Mouse (Mus musculus) heart, embryonic 13.5 days (tissue): ENCODE data around the gene Ppt2. TPM values are rescaled to one million over a fixed set of nuclear protein-coding genes. Genes with fewer than 3 reads are reported as not detected.
A peak's percentile ranks its signal among the peaks of the same experiment; 100 is the strongest.

Experiments used
- ATAC-seq: fragments of 200-750 bp; cut with Nextera tagmentation; 2 replicates; pipeline ENCODE4 v1.8.0; 2017; ENCODE audit warnings: moderate TSS enrichment; ENCODE audit not compliant: insufficient number of reproducible peaks, low FRiP score, low TSS enrichment; ENCODE audit errors: extremely low read depth
- H3K27ac ChIP-seq: fragments of 300-500 bp; sonication (generic); replicated peaks from 2 replicates; pipeline ENCODE4 v1.5.1; 2015; ENCODE audit warnings: moderate library complexity, mild to moderate bottlenecking, inconsistent platforms
- H3K27me3 ChIP-seq: fragments of 300-500 bp; sonication (generic); replicated peaks from 2 replicates; pipeline ENCODE4 v1.6.1; 2015; ENCODE audit warnings: mild to moderate bottlenecking, inconsistent platforms
- H3K36me3 ChIP-seq: fragments of 300-500 bp; sonication (generic); 2 replicates; pipeline ENCODE4 v1.6.1; 2015; ENCODE audit warnings: mild to moderate bottlenecking, inconsistent platforms
- H3K4me1 ChIP-seq: fragments of 300-500 bp; sonication (generic); 2 replicates; pipeline ENCODE4 v1.6.1; 2015; ENCODE audit warnings: inconsistent platforms
- H3K4me2 ChIP-seq: fragments of 300-500 bp; sonication (generic); 2 replicates; pipeline ENCODE4 v1.6.1; 2015; ENCODE audit warnings: inconsistent platforms, mild to moderate bottlenecking, moderate library complexity
- H3K4me3 ChIP-seq: fragments of 300-500 bp; sonication (generic); 2 replicates; pipeline ENCODE4 v1.5.1; 2015; ENCODE audit warnings: moderate library complexity, mild to moderate bottlenecking, inconsistent platforms
- H3K9ac ChIP-seq: fragments of 300-500 bp; sonication (generic); 2 replicates; pipeline ENCODE4 v1.6.1; 2015; ENCODE audit warnings: inconsistent platforms, mild to moderate bottlenecking, moderate library complexity
- H3K9me3 ChIP-seq: fragments of 300-500 bp; sonication (generic); 2 replicates; pipeline ENCODE4 v1.6.1; 2016; ENCODE audit warnings: inconsistent platforms
- WGBS: fragments of 180-500 bp; shearing (Covaris S2); methylation state at CpG from one replicate; pipeline ENCODE4 v1.1.7; 2015; ENCODE audit warnings: mixed read lengths; 5-methylcytosine and 5-hydroxymethylcytosine counted together
- polyA plus RNA-seq: library from polyadenylated mRNA; unstranded; fragments of >200 nt; fragmentation: Nextera tagmentation; extraction: Ambion mirVana; gene quantifications from 2 replicates; pipeline ENCODE4 v1.2.1, GENCODE M21; 2015

The Ppt2 gene
- polyA plus RNA-seq, 1 experiment from 2014 or later = 27.6 TPM

GRCm38 (mm10) chr17:34655581-34655991 is 27.3 kb upstream of the Ppt2 start:
- WGBS = 19% methylated on average over 4 of the region's 4 CpGs

GRCm38 (mm10) chr17:34655160-34655559 is 26.9 kb upstream of the Ppt2 start:
- peak overlapping the region; percentile 66 for H3K27ac ChIP-seq
- H3K27me3 ChIP-seq = peaks cover 26% of the 10 kb centered on the region
- peaks cover 40% of the 10 kb centered on the region for H3K36me3 ChIP-seq
- ATAC-seq = no peak
- H3K4me3 ChIP-seq = no peak overlapping the region
- H3K4me2 ChIP-seq = no peak overlapping the region
- no peaks in the 10 kb centered on the region for H3K9me3 ChIP-seq
- H3K4me1 ChIP-seq = peaks cover 40% of the 10 kb centered on the region
- peak overlapping the region; percentile 58 for H3K9ac ChIP-seq
- WGBS = 49% methylated on average over 7 of the region's 7 CpGs

More at GRCm38 (mm10) chr17:34655581-34655991, 27.3 kb upstream of the Ppt2 start:
- Histone ChIP-seq H3K36me3 (peaks cover 35% of the 10 kb centered on the region), H3K9ac (peak overlapping the region; percentile 58), H3K4me3 (no peak overlapping the region), H3K4me1 (peaks cover 44% of the 10 kb centered on the region), H3K4me2 (no peak overlapping the region), H3K9me3 (no peaks in the 10 kb centered on the region), H3K27me3 (peaks cover 30% of the 10 kb centered on the region), H3K27ac (peak overlapping the region; percentile 66)
- ATAC-seq = peak; percentile 61; the same call in 1 of the 2 replicates

- Histone ChIP-seq H3K4me1 (peaks cover 33% of the 10 kb centered on the region), H3K27me3 (peaks cover 18% of the 10 kb centered on the region), H3K4me3 (no peak overlapping the region), H3K4me2 (no peak overlapping the region), H3K36me3 (peaks cover 47% of the 10 kb centered on the region), H3K9me3 (no peaks in the 10 kb centered on the region), H3K9ac (0 out of 2 replicates have a peak overlapping the region, but pooled peaks have one; percentile 24), H3K27ac (peak overlapping the region; percentile 66)
- WGBS = 91% methylated on average over 13 of the region's 13 CpGs
- ATAC-seq = no peak
These were observed 26.1 kb upstream of the Ppt2 start for GRCm38 (mm10) chr17:34654392-34654791.

- Histone ChIP-seq H3K9me3 (no peaks in the 10 kb centered on the region), H3K27me3 (peaks cover 13% of the 10 kb centered on the region), H3K36me3 (peaks cover 53% of the 10 kb centered on the region), H3K4me3 (no peak overlapping the region), H3K4me2 (no peak overlapping the region), H3K27ac (no peak overlapping the region), H3K9ac (no peak overlapping the region), H3K4me1 (peaks cover 28% of the 10 kb centered on the region)
- WGBS = 62% methylated on average over 9 of the region's 9 CpGs
- ATAC-seq = no peak
These were observed 25.5 kb upstream of the Ppt2 start for GRCm38 (mm10) chr17:34653746-34654285.

GRCm38 (mm10) chr17:34652985-34653384 is 24.7 kb upstream of the Ppt2 start:
- ATAC-seq = no peak
- no peak overlapping the region for H3K4me3 ChIP-seq
- H3K9me3 ChIP-seq = no peaks in the 10 kb centered on the region
- H3K9ac ChIP-seq = no peak overlapping the region
- H3K36me3 ChIP-seq = peaks cover 58% of the 10 kb centered on the region
- no peak overlapping the region for H3K27ac ChIP-seq
- WGBS = 86% methylated on average over 8 of the region's 8 CpGs
- H3K27me3 ChIP-seq = peaks cover 5% of the 10 kb centered on the region; the same call in 1 of the 2 replicates
- H3K4me2 ChIP-seq = no peak overlapping the region
- peaks cover 33% of the 10 kb centered on the region for H3K4me1 ChIP-seq

GRCm38 (mm10) chr17:34652546-34652945 is 24.2 kb upstream of the Ppt2 start:
- ATAC-seq = no peak
- Histone ChIP-seq H3K4me2 (no peak overlapping the region), H3K27ac (no peak overlapping the region), H3K9me3 (no peaks in the 10 kb centered on the region), H3K4me1 (peaks cover 37% of the 10 kb centered on the region), H3K27me3 (peaks cover 4% of the 10 kb centered on the region; the same call in 1 of the 2 replicates), H3K36me3 (peaks cover 58% of the 10 kb centered on the region), H3K4me3 (no peak overlapping the region), H3K9ac (no peak overlapping the region)
- WGBS = 86% methylated on average over 10 of the region's 10 CpGs

- no peaks in the 10 kb centered on the region for H3K9me3 ChIP-seq
- H3K4me1 ChIP-seq = peaks cover 35% of the 10 kb centered on the region
- no peak overlapping the region for H3K9ac ChIP-seq
- H3K36me3 ChIP-seq = peaks cover 58% of the 10 kb centered on the region
- no peak overlapping the region for H3K4me3 ChIP-seq
- H3K4me2 ChIP-seq = no peak overlapping the region
- 56% methylated on average over 19 of the region's 19 CpGs for WGBS
- ATAC-seq = no peak
- no peaks in the 10 kb centered on the region for H3K27me3 ChIP-seq
- no peak overlapping the region for H3K27ac ChIP-seq
These were observed 23.4 kb upstream of the Ppt2 start for GRCm38 (mm10) chr17:34651507-34652221.

GRCm38 (mm10) chr17:34650781-34651180 is 22.5 kb upstream of the Ppt2 start:
- H3K9ac ChIP-seq = no peak overlapping the region
- H3K9me3 ChIP-seq = no peaks in the 10 kb centered on the region
- no peaks in the 10 kb centered on the region for H3K27me3 ChIP-seq
- H3K36me3 ChIP-seq = peaks cover 58% of the 10 kb centered on the region
- no peak for ATAC-seq
- WGBS = 91% methylated on average over 14 of the region's 14 CpGs
- H3K27ac ChIP-seq = no peak overlapping the region
- H3K4me2 ChIP-seq = no peak overlapping the region
- H3K4me3 ChIP-seq = no peak overlapping the region
- peaks cover 35% of the 10 kb centered on the region for H3K4me1 ChIP-seq

GRCm38 (mm10) chr17:34649106-34649864 is 21.0 kb upstream of the Ppt2 start:
- 85% methylated on average over 18 of the region's 18 CpGs for WGBS
- no peak overlapping the region for H3K4me3 ChIP-seq
- no peak overlapping the region for H3K9ac ChIP-seq
- H3K27ac ChIP-seq = no peak overlapping the region
- H3K4me1 ChIP-seq = peaks cover 29% of the 10 kb centered on the region
- peaks cover 54% of the 10 kb centered on the region for H3K36me3 ChIP-seq
- no peak for ATAC-seq
- no peak overlapping the region for H3K4me2 ChIP-seq
- H3K27me3 ChIP-seq = no peaks in the 10 kb centered on the region
- H3K9me3 ChIP-seq = no peaks in the 10 kb centered on the region

GRCm38 (mm10) chr17:34648141-34648890 is 20.0 kb upstream of the Ppt2 start:
- no peaks in the 10 kb centered on the region for H3K27me3 ChIP-seq
- H3K27ac ChIP-seq = no peak overlapping the region
- 82% methylated on average over 16 of the region's 16 CpGs for WGBS
- peak overlapping the region; percentile 93 for H3K9ac ChIP-seq
- H3K4me1 ChIP-seq = peaks cover 29% of the 10 kb centered on the region
- H3K9me3 ChIP-seq = no peaks in the 10 kb centered on the region
- no peak for ATAC-seq
- H3K36me3 ChIP-seq = peaks cover 48% of the 10 kb centered on the region
- H3K4me3 ChIP-seq = peak overlapping the region; percentile 99
- H3K4me2 ChIP-seq = peak overlapping the region; percentile 81
